Mouse (Mus musculus): ENCODE measurements around the gene Syn2.

The Syn2 gene

GRCm38 (mm10) chr6:115134501-115135331, at the start of gene Syn2:
Gene Syn2 (plus strand): TSS chr6:115134902.
- peak; percentile 5 for DNase-seq (ENCODE audit: low spot score)

GRCm38 (mm10) chr6:115085274-115085841, 49.3 kb upstream of the Syn2 start:
- DNase-seq (ENCODE audit: low spot score): no peak

GRCm38 (mm10) chr6:115088314-115089106, 46.2 kb upstream of the Syn2 start:
- DNase-seq (ENCODE audit: low spot score): no peak

- DNase-seq (ENCODE audit: low spot score): no peak
Observed at GRCm38 (mm10) chr6:115091737-115092136, 43.0 kb upstream of the Syn2 start.

- DNase-seq (ENCODE audit: low spot score): no peak
Observed at GRCm38 (mm10) chr6:115102542-115102941, 32.2 kb upstream of the Syn2 start.

GRCm38 (mm10) chr6:115111426-115111825, 23.3 kb upstream of the Syn2 start:
- no peak for DNase-seq (ENCODE audit: low spot score)

- no peak for DNase-seq (ENCODE audit: low spot score)
Observed at GRCm38 (mm10) chr6:115122181-115122580, 12.5 kb upstream of the Syn2 start.

GRCm38 (mm10) chr6:115123262-115124201, 11.2 kb upstream of the Syn2 start:
- DNase-seq (ENCODE audit: low spot score): peak; percentile 8

GRCm38 (mm10) chr6:115124675-115125357, 9.9 kb upstream of the Syn2 start:
- DNase-seq (ENCODE audit: low spot score): no peak

GRCm38 (mm10) chr6:115125358-115125720, 9.4 kb upstream of the Syn2 start:
- DNase-seq (ENCODE audit: low spot score): no peak

GRCm38 (mm10) chr6:115126232-115126785, 8.4 kb upstream of the Syn2 start:
- no peak for DNase-seq (ENCODE audit: low spot score)

GRCm38 (mm10) chr6:115126851-115127250, 7.9 kb upstream of the Syn2 start:
- DNase-seq (ENCODE audit: low spot score): no peak

- no peak for DNase-seq (ENCODE audit: low spot score)
Observed at GRCm38 (mm10) chr6:115127255-115127824, 7.4 kb upstream of the Syn2 start.

GRCm38 (mm10) chr6:115135332-115135649, 589 bp downstream of the Syn2 start:
- DNase-seq (ENCODE audit: low spot score): no peak

GRCm38 (mm10) chr6:115136156-115136555, 1.5 kb downstream of the Syn2 start:
- no peak for DNase-seq (ENCODE audit: low spot score)

GRCm38 (mm10) chr6:115141446-115141845, 6.7 kb downstream of the Syn2 start:
- DNase-seq (ENCODE audit: low spot score): no peak

GRCm38 (mm10) chr6:115161175-115161574, 26.5 kb downstream of the Syn2 start:
- DNase-seq (ENCODE audit: low spot score): no peak

GRCm38 (mm10) chr6:115165863-115166470, 31.3 kb downstream of the Syn2 start:
- no peak for DNase-seq (ENCODE audit: low spot score)

- no peak for DNase-seq (ENCODE audit: low spot score)
Observed at GRCm38 (mm10) chr6:115168921-115169320, 34.2 kb downstream of the Syn2 start.

GRCm38 (mm10) chr6:115169518-115169917, 34.8 kb downstream of the Syn2 start:
- no peak for DNase-seq (ENCODE audit: low spot score)

Data from T-cell, adult 2 months (primary cell).